In genomic region chr5:125179007-125179734, GRCm38 (mm10) we compare ENCODE assay signal across 8 mouse cellular contexts. TPM values are rescaled to one million over a fixed set of nuclear protein-coding genes. Genes with fewer than 3 reads are reported as not detected.
A peak's percentile ranks its signal among the peaks of the same experiment; 100 is the strongest.
DNase-seq lines count a peak whose midpoint lies in the region; ATAC-seq and TF ChIP-seq lines count a peak whose summit lies in the region.

Gene Ncor2, minus strand, starts transcription at chr5:125179219.

- ATAC-seq in embryonic facial prominence, embryonic 12.5 days (ENCODE audit: insufficient number of reproducible peaks, insufficient read depth, low FRiP score, low TSS enrichment), result peak; percentile 77
- peak; percentile 86 for ATAC-seq in limb, embryonic 13.5 days (ENCODE audit: low FRiP score, low read depth)
- peak; percentile 73 for ATAC-seq in midbrain, embryonic 15.5 days (replicated peaks)

- no peaks in the 10 kb centered on the region for H3K36me3 ChIP-seq in embryonic facial prominence, embryonic 12.5 days
- no peaks in the 10 kb centered on the region for H3K36me3 ChIP-seq in kidney, adult 2 months (ENCODE audit: control insufficient read depth, insufficient read depth, low read length)
- no peaks in the 10 kb centered on the region for H3K36me3 ChIP-seq in limb, embryonic 13.5 days
- no peaks in the 10 kb centered on the region for H3K36me3 ChIP-seq in midbrain, embryonic 15.5 days (replicated peaks)

- H3K27ac ChIP-seq in embryonic facial prominence, embryonic 12.5 days, result peak within 1 kb of the TSS; percentile 96
- peak within 1 kb of the TSS; percentile 90 for H3K27ac ChIP-seq in kidney, adult 2 months (ENCODE audit: insufficient read depth, low read depth, low read length)
- H3K27ac ChIP-seq in limb, embryonic 13.5 days, result peak within 1 kb of the TSS; percentile 98
- peak within 1 kb of the TSS; percentile 91 for H3K27ac ChIP-seq in midbrain, embryonic 15.5 days

- H3K9ac ChIP-seq in embryonic facial prominence, embryonic 12.5 days, result peak within 1 kb of the TSS; percentile 95
- H3K9ac ChIP-seq in limb, embryonic 13.5 days, result peak within 1 kb of the TSS; percentile 95
- peak within 1 kb of the TSS; percentile 79 for H3K9ac ChIP-seq in midbrain, embryonic 15.5 days

- H3K27me3 ChIP-seq in embryonic facial prominence, embryonic 12.5 days, result no peaks in the 10 kb centered on the region
- no peaks in the 10 kb centered on the region for H3K27me3 ChIP-seq in kidney, adult 2 months (replicated peaks; ENCODE audit: control insufficient read depth, insufficient read depth, low read length)
- H3K27me3 ChIP-seq in limb, embryonic 13.5 days, result no peaks in the 10 kb centered on the region
- H3K27me3 ChIP-seq in midbrain, embryonic 15.5 days (replicated peaks), result no peaks in the 10 kb centered on the region

- H3K4me2 ChIP-seq in embryonic facial prominence, embryonic 12.5 days (replicated peaks), result peak within 1 kb of the TSS; percentile 83
- H3K4me2 ChIP-seq in limb, embryonic 13.5 days (replicated peaks), result peak within 1 kb of the TSS; percentile 91
- peak within 1 kb of the TSS; percentile 91 for H3K4me2 ChIP-seq in midbrain, embryonic 15.5 days

- H3K4me1 ChIP-seq in embryonic facial prominence, embryonic 12.5 days, result peaks cover 50% of the 10 kb centered on the region
- peaks cover 29% of the 10 kb centered on the region for H3K4me1 ChIP-seq in kidney, adult 2 months (ENCODE audit: control insufficient read depth, insufficient read depth, low read length)
- H3K4me1 ChIP-seq in limb, embryonic 13.5 days, result peaks cover 55% of the 10 kb centered on the region
- H3K4me1 ChIP-seq in midbrain, embryonic 15.5 days, result peaks cover 48% of the 10 kb centered on the region

- no peaks in the 10 kb centered on the region for H3K9me3 ChIP-seq in embryonic facial prominence, embryonic 12.5 days
- no peaks in the 10 kb centered on the region for H3K9me3 ChIP-seq in limb, embryonic 13.5 days
- H3K9me3 ChIP-seq in midbrain, embryonic 15.5 days, result no peaks in the 10 kb centered on the region

- DNase-seq in 3134 (ENCODE audit: extremely low read depth, insufficient read length, low spot score), result peak; percentile 90
- DNase-seq in adrenal gland, postnatal 25 days, result peak; percentile 89
- peak; percentile 79 to 89 for DNase-seq in heart, adult 18-20 months
- peak; percentile 85 for DNase-seq in kidney, adult 2 months
- DNase-seq in spleen, postnatal 10 days (ENCODE audit: low spot score in 2 of 2), result peak; percentile 56 to 86

- no peak for TF ChIP-seq POLR2A in kidney, adult 2 months (IDR thresholded peaks at IDR 0.05; ENCODE audit: low read depth, low read length)

- H3K4me3 ChIP-seq in embryonic facial prominence, embryonic 12.5 days, result peak within 1 kb of the TSS; percentile 66
- H3K4me3 ChIP-seq in kidney, adult 2 months (ENCODE audit: insufficient read depth, low read depth, low read length), result peak within 1 kb of the TSS; percentile 94
- H3K4me3 ChIP-seq in limb, embryonic 13.5 days, result peak within 1 kb of the TSS; percentile 94
- peak within 1 kb of the TSS; percentile 52 for H3K4me3 ChIP-seq in midbrain, embryonic 15.5 days

- WGBS in embryonic facial prominence, embryonic 12.5 days, result under 1% methylated on average over 76 of the region's 87 CpGs
- WGBS in kidney, adult 2 months, result 4% methylated on average over 85 of the region's 87 CpGs
- under 1% methylated on average over 85 of the region's 87 CpGs for whole genome bisulfite sequencing in limb, embryonic 13.5 days
- under 1% methylated on average over 54 of the region's 87 CpGs for WGBS in midbrain, embryonic 15.5 days

- TF ChIP-seq CTCF in kidney, adult 2 months (conservative IDR thresholded peaks at IDR 0.05; ENCODE audit: insufficient read depth, insufficient read length, low read depth, low read length), result no peak

RNA-seq across cellular contexts. Expression of gene Ncor2, which starts in this region (rescaled TPM):
- 316 and 358 TPM in 2 replicates for total RNA-seq in adrenal gland, postnatal 25 days (2021)
- 31.6 and 33.4 TPM in 2 replicates for polyA plus RNA-seq in embryonic facial prominence, embryonic 12.5 days (2016; fragmentation: Nextera tagmentation; extraction: Ambion mirVana)
- 10 to 100 TPM; 65.9 to 68.9 TPM for total RNA-seq in heart, adult 18-20 months (2021)
- polyA plus RNA-seq in kidney, adult 2 months (2012; rRNA removed), result 32.0 and 38.8 TPM in 2 replicates
- 33.9 and 34.9 TPM in 2 replicates for polyA plus RNA-seq in limb, embryonic 13.5 days (2015; fragmentation: Nextera tagmentation; extraction: Ambion mirVana)
- polyA plus RNA-seq in midbrain, embryonic 15.5 days (2015; fragmentation: Nextera tagmentation; extraction: Ambion mirVana), result 25.6 and 27.6 TPM in 2 replicates

Comparison
In these comparisons a context has a peak if more than half of its experiments do, and no peak if none do; other contexts are left out.
1. Peak in every context shown above with its lines: DNase-seq, ATAC-seq, H3K4me3 ChIP-seq and H3K27ac ChIP-seq.